Mouse (Mus musculus) CH12F3 (cell line): ENCODE data around the gene Bbs5.
"Not testable (repeated sequence)": the region's sequence is repeated elsewhere in the genome, so short reads cannot be mapped to it uniquely, and the experiment has no call there.

ENCODE experiments used
- in situ Hi-C: fragments of 300-500 bp; cut with MboI; formaldehyde crosslinking; loops from 2 replicates; pipeline ENCODE4 v1.14.3; 2020; ENCODE audit warnings: low sequenced_read_pairs

Gene Bbs5

DNA sequence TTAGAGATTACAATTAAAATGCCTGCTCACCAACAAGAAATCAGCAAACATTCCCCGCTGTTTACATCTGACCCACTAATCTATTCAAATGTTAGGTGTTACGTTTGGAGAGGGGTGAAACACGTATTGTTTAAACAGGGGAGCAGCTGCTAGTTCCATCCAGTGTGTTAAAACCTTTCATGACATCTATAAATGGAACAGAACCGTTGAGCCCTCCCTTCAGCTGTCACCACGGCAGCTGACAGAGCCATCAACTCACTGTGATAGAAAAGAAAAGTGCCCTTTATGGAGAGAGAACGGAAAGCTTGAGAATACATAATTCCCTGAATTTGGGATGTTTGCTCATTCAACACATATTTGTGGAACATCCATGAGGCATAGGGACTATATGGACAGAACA lies 21.4 kb downstream of the Bbs5 start:
- in situ Hi-C loops, result no loop called here

DNA sequence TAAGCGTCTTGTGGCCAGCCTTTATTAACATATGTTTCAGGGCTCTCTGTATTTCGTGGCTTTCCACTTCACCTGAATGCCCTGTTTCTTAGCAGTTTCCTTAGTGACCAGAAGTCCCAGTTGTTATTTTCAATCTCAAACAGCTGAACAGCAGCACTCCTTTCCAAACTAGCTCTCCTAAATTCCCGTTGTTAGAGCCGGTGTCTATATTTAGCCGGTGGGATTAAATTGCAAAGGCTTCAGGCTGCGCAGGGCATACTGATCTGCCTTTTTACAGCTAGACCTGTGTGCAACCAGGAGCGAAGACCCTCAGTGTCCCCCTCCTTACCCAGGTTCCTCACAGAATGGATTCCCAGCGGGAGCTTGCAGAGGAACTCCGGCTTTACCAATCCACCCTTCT lies 22.9 kb downstream of the Bbs5 start, which contains the start of gene Klhl41:
Gene Klhl41, plus strand, starts transcription at position 268 of the 400 bp plus-strand sequence.
- in situ Hi-C loops, result no loop called here

DNA sequence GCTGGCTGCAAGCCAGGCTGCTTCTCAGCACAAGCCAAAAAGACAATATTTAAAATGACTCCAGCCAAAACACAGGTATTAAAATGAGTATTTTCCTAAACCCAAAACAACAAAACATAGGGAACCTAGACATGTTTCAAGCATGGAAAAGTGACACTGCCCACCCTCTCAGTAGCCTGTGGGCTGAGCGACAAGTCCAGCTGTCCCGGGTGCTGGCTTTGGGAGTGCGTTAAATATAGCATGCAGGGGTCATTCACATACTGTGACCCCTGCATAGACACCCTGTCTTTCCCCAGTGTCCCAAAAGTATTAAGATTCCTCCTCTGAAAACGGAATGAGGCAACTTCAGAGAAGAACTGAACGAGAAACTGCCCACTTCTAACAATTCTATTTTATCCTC lies 26.8 kb downstream of the Bbs5 start:
- in situ Hi-C loops, result no loop called here

DNA sequence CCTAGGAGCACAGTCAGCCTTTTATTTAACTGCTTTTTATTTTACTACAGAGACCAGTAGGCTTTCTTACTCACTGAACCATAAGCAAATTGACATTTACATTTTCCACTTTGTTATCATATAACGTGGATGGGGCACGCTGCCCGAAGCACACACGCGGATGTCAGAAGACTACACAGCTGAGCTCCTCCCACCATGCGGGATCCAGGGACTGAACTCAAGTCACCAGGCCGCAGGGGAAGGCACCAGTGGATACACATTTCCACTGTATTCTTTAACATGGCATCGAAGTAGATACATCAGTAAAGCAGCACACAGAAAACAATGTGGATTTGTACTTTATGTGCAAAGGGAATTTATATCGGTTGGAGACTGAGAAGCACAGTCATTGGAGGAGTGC lies 28.3 kb downstream of the Bbs5 start:
- in situ Hi-C loops, result no loop called here

DNA sequence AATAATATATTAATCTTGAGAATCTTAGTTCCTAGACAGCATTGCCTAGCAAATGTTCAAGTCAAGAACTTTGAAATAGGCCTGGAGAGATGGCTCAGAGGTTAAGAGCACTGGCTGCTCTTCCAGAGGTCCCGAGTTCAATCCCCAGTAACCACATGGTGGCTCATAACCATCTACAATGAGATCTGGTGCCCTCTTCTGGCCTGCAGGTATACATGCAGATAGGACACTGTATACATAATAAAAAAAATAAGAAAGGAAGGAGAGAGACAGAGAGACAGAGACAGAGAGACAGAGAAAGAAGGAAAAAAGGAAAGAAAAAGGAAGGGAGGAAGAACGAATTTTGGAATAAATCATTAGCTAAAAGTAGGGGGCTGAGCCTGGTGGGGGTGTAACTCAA lies 29.7 kb downstream of the Bbs5 start:
- in situ Hi-C loops, result no loop called here

DNA sequence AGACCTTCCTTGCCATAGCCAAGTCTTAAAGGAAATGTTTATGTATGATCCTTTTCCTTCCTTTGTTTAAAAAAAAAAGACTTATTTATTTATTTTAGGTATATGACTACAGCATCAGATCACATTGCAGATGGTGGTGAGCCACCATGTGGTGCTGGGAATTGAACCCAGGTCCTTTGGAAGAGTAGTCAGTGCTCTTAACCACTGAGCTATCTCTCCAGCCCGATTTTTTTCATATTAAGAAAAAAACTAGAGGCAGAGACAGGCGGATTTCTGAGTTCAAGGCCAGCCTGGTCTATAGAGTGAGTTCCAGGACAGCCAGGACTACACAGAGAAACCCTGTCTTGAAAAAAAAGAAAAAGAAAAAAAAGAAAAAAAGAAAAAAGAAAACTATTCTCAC lies 30.2 kb downstream of the Bbs5 start:
- in situ Hi-C loops, result not testable (repeated sequence)

DNA sequence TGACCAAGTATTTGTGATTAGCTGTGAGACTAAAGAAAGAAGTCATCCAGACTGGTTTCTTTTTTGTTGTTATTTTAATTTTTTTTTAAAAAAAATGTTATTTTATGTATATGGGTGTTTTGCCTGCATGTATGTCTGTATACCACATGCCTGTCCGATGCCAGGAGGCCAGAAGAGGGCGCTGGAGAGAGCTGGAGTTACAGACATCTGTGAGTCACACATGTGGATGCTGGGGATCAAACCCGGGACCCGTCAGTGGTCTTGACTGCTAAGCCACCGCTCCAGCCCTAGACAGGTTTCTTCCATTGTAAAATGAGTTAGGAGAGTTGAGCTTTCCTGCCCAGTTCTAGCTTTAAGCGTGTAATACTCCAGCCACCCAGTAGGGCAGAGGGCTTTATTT lies 33.0 kb downstream of the Bbs5 start:
- in situ Hi-C loops, result no loop called here

DNA sequence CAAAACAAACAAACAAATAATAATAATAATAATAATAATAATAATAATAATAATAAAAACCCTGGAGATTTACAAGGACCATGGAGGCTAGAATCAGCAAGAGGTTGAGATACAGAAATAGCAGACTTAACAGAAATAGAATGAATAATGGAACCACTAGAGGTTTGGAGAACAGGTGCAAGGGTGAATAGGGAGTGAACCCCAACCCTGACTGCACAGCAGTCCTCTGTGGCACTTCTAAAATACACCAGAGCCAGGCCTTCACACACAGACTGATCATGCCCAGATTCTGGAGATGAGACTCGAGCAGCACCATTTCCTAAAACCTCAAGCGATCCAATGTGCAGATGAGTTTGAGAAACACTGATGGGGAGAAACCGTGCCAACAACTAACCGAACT lies 35.0 kb downstream of the Bbs5 start:
- in situ Hi-C loops, result no loop called here

DNA sequence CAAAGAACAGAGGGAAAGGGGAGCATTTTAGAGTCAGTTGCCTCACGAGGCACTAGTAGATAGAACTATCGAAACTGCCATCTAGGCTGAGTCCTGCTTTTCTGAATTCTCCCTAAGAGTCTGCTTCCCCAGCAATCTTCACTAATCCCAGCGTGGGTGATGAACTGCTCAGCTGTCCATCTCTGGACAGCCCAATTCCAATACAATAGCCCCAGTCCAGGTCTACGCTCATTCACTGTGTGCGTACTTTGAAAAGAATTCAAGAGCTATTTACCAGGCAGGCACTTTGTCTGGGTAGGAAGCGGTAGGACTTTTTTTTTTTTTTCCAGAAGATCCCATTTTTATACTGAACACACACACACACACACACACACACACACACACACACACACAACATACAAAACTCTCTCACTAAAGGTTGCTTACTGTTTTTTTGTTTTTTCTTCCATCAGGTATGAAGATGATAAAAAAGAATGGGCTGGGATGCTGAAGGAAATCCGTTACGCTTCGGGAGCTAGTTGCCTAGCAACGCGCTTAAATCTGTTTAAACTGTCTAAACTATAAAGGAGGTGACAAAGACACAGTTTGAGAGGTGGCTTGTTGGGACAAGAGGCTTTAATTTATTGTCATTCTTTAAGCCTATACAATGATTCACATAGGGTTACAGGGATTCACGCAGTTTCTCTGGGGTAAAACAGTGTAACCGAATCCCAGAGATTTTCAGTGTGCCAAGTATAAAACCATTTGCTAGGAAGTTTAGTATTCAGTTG lies 36.2 kb downstream of the Bbs5 start:
- in situ Hi-C loops, result no loop called here

DNA sequence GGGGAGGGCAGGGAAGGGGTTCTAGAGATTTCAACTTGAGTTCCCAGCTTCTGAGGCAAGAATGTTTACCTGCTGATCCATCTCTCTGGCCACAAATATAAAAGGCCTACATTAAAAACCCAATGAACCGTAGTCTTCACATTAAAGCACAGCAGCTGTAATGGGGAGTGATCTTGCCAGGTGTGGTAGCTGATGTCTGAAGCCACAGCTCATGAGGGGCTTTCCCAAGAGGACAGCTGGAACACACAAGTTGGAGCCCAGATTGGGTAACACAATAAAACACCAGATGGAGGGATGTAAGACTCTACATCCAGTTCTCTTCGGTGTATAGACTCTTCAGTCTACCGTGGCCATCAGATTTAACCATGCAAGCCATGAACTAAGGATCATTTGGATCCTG lies 37.5 kb downstream of the Bbs5 start:
- in situ Hi-C loops, result no loop called here

DNA sequence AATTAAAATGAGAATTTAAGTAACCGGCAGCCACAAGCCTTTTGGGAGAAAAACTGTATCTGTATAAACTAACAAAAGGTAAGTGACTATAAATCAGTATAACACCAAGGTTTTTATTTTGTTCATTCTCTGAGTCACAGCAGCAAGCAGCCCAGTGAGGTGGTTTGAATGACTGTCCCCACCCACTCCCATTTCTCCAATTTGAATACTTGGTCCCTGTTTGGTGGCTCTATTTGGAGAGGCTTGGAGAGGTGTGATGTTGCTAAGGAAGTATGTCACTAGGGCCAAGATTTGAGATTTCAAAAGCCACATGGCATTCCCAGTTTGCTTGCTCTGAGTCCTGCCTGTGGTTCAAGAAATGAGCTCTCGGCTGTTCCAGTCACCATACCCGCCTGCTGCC lies 43.2 kb downstream of the Bbs5 start:
- in situ Hi-C loops, result no loop called here

DNA sequence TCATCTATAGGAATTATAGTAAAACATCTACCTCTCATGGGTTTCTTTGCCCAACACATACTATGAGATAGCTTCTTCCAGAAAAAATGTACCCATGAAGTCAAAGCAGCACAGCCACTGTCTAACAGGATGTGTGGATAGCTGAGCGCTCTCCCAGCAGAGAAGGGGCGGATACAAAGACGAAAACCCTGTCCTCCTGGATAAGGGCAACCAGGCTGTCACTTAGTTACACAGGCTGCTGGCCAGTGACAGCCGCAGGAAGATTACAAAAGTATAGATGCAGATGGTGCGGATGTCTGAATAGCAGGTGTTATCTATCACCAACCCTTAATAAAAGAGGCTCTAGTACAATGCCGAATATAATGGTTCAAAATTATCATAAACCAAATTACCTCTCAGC lies 43.9 kb downstream of the Bbs5 start:
- in situ Hi-C loops, result no loop called here

DNA sequence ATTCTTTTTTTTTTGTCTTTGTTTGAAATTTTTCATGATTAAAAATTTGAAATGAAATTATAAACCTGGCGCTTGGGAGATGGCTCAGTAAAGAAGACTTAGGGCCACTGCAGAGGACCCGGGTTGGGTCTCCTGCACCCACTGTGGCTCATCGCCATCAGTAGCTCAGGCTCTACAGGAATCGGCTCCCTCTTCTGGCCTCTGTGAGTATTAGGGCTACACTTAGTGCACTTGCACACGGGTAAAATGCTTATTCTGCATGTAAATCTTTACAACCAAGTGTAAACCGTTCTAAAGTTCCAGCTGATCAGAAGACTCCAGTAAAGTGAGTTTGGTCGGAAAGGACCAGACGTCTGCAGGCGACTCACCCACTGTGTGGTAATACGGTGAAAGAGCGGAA lies 46.5 kb downstream of the Bbs5 start:
- in situ Hi-C loops, result no loop called here

DNA sequence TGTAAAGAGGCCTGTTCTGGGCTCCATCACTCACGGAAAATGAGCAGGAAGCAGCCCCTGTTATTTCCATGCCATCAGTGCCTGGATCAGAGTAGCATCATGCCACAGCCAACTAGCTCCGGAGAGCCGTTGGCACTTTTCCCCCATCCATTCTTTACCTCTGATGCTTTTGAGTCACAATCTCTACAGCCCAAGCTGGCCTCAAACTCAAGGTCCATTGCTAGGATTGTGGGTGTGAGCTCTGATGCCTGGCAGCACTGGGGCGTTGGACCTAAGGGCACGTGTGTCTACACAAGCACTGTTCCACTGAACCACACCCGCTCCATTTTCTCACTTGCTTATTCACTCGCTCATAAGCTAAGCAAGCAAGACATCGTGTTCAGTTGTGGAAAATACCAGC lies 53.5 kb downstream of the Bbs5 start:
- in situ Hi-C loops, result no loop called here

DNA sequence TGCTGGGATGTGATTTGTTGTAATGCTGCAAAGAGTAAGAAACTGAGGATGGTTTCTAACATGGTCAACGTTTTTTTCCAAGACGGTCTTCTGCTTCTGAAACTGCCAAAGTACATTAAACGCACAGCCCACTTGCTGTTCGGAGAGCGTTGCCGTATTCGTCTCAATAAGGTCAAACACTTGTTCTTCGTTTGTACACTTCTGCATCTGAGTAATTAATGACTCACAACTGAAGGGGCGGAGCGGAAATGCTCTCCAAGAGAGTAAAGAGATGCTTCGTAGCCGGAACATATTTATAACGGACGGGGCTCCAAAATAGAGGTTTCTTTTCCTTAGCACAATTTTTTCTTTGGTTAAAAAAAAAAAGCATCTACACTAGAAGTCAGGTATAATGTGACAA lies 65.2 kb downstream of the Bbs5 start:
- in situ Hi-C loops, result no loop called here

DNA sequence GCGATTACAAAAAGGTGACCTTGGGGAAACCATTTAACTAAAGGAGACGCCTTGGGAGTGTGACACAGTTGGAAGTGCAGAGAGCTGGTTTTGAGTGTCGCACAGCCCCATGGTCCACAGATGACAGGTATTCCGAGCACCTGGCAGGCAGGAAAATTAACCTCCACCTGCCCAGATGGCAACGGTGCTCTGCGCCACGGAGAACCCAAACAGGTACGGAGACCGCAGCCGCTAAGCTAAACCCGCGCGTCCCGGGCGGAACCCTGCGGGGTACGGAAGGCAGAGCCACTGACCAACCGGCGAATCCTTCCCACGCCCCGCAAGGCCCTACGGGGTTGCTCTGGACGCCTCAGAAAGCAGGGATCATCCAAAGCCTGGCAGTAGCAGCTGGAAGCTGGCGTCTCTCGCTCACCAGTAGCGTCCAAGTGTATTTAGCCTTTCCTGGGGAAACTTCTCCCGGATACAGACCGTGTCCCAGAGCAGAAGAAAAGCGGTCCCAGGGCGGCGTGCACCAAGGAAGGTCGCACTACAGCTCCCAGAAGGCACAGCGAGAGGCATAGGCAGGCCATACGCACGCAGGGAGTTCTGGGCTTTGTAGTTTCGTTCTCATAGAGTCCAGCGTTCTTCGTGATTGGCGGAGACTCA lies 66.1 kb downstream of the Bbs5 start, which contains the start of gene Fastkd1:
Gene Fastkd1, minus strand, starts transcription at position 536 of the 645 bp plus-strand sequence.
- in situ Hi-C loops, result no loop called here

DNA sequence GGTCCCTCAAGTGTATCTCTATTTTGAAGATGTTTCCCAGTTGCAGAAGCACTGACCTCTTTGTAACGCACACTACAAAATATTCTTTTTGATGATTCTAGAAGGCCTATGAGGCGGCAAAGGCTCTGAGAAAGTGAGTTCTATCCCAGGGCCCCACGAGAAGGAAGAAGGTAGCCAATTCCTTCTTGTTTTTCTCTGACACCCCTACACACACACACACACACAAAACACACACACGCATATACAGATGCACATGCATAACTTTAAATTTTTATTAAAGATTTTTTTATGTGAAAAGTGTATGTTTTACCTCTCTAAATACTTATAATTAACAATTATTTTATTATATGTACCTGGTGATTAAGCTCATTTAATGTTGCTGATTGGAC lies 66.6 kb downstream of the Bbs5 start:
- in situ Hi-C loops, result no loop called here

DNA sequence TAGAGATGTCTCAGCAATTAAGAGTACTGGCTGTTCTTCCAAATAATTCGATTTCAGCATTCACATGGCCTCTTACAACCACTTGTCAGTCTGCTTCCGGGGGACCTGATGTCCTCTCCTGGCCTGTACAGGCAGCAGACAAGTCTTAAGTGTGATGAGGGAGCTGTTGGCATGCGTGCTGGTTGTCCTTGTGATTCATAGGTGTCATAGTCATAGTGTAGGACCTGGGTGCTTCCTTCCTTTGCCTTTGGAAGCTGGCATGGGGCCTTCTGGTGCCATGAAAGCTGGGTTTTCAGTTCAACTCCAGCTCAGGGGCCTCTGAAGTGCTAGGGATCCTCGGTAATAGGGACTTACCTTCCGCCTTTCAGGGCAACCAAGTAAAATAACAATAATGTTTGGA lies 67.2 kb downstream of the Bbs5 start:
- in situ Hi-C loops, result no loop called here

DNA sequence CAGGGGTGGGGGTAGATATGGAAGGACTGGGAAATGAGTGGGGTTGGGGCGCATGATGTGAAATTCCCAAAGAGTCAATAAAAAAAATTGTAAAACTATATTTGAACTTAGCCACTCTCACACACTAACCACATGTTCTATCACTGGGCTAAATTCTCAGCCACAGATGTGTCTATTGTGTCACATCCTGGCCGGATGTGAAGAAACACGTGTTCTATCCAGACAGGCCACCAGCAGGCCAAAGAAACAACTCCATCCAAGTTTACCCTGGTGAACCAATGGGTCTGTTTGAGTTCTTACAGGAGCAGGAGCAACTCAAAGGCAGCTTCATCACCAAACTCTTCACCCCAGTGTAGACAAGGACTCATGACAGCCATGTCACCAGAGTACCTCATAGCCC lies 69.5 kb downstream of the Bbs5 start:
- in situ Hi-C loops, result no loop called here
